Mouse (Mus musculus) limb, embryonic 11.5 days (tissue): ENCODE results near the gene Tgfb1. TPM values are rescaled to one million over a fixed set of nuclear protein-coding genes. Genes with fewer than 3 reads are reported as not detected.

ENCODE experiments used
- ATAC-seq: fragments of 200-750 bp; cut with Nextera tagmentation; 2 replicates; pipeline ENCODE4 v1.8.0; 2017; ENCODE audit warnings: low read depth; ENCODE audit not compliant: insufficient number of reproducible peaks, low FRiP score, low TSS enrichment
- DNase-seq: peaks from one replicate; pipeline ENCODE4 v3.0.0-alpha.2; 2015; ENCODE audit warnings: low spot score
- H3K27ac ChIP-seq: fragments of 300-500 bp; sonication (generic); replicated peaks from 2 replicates; pipeline ENCODE4 v1.5.1; 2014; ENCODE audit warnings: low read depth, mild to moderate bottlenecking, low read length
- H3K27me3 ChIP-seq: fragments of 300-500 bp; sonication (generic); 2 replicates; pipeline ENCODE4 v1.6.1; 2014; ENCODE audit warnings: mild to moderate bottlenecking, low read length, mixed read lengths; ENCODE audit not compliant: control insufficient read depth, insufficient read depth
- H3K36me3 ChIP-seq: fragments of 300-500 bp; sonication (generic); 2 replicates; pipeline ENCODE4 v1.6.1; 2014; ENCODE audit warnings: mild to moderate bottlenecking, low read length, moderate library complexity, mixed read lengths; ENCODE audit not compliant: control insufficient read depth, insufficient read depth
- H3K4me1 ChIP-seq: fragments of 300-500 bp; sonication (generic); 2 replicates; pipeline ENCODE4 v1.6.1; 2014; ENCODE audit warnings: low read length, mixed read lengths; ENCODE audit not compliant: control insufficient read depth, insufficient read depth
- H3K4me2 ChIP-seq: fragments of 300-500 bp; sonication (generic); 2 replicates; pipeline ENCODE4 v1.6.1; 2014; ENCODE audit warnings: low read depth, mild to moderate bottlenecking, moderate library complexity; ENCODE audit not compliant: severe bottlenecking
- H3K4me3 ChIP-seq: fragments of 300-500 bp; sonication (generic); 2 replicates; pipeline ENCODE4 v1.5.1; 2014; ENCODE audit warnings: low read depth, low read length
- H3K9ac ChIP-seq: fragments of 300-500 bp; sonication (generic); 2 replicates; pipeline ENCODE4 v1.6.1; 2014; ENCODE audit warnings: mild to moderate bottlenecking, low read length
- H3K9me3 ChIP-seq: fragments of 300-500 bp; sonication (generic); 2 replicates; pipeline ENCODE4 v1.6.1; 2016; ENCODE audit warnings: low read length; ENCODE audit not compliant: control insufficient read depth
- WGBS: fragments of 180-500 bp; shearing (Covaris S2); extraction: QIAGEN DNeasy Blood & Tissue Kit; methylation state at CpG from one replicate; pipeline ENCODE4 v1.1.7; 2014; 5-methylcytosine and 5-hydroxymethylcytosine counted together
- polyA plus RNA-seq: library from polyadenylated mRNA; unstranded; fragments of >200 nt; fragmentation: Nextera tagmentation; extraction: Ambion mirVana; gene quantifications from 2 replicates; pipeline ENCODE4 v1.2.1, GENCODE M21; 2014

The Tgfb1 gene
- polyA plus RNA-seq, 1 experiment from 2014 or later: 1.6 TPM

DNA sequence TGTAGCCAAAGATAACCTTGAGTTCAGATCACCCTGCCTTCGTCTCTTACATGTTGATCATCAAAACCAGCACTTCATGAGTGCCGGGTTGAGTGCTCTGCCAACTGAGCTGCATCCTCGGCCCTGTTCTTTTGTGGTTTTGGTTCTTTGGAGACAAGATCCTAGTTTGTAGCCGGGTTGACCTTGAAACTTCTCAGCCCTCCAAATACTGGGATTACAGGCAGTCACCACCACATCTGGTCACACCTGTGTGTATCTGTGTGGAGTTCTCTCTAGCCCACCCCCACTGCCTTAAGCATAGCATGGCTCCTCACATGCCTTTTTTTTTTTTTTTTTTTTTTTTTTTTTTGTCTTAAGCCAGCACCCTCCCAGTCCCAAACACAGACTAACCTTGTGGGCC is 16.7 kb upstream of the Tgfb1 start:
- H3K36me3 ChIP-seq: 0 out of 2 replicates have a peak, but pooled peaks cover 5% of the 10 kb centered on the region
- H3K27ac ChIP-seq: no peak overlapping the region
- no peak overlapping the region for H3K4me3 ChIP-seq
- no peaks in the 10 kb centered on the region for H3K4me1 ChIP-seq
- ATAC-seq (no peak), DNase-seq (no peak)
- H3K4me2 ChIP-seq: no peak overlapping the region
- 89% methylated on average over 4 of the region's 4 CpGs for WGBS
- H3K9me3 ChIP-seq: no peaks in the 10 kb centered on the region; the same call in 1 of the 2 replicates
- peaks cover 15% of the 10 kb centered on the region for H3K27me3 ChIP-seq
- no peak overlapping the region for H3K9ac ChIP-seq

DNA sequence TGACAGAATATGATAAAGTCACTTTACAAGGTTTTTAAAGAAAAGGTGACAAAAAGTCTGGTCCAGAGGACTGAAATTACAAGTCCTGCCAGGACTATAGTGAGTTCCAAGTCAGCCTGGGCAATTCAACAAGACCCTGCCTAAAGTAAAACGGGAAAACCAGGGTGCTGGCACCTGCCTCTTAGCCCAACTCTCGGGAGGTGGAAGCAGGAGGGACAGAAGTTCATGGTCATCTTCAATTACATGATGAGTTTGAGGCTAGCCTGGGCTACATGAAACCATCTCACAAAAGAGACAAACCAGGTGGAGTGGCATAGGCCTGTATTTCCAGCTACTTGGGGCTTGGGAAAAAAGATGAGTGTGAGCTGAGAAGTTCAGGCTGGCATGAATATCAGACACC is 15.1 kb upstream of the Tgfb1 start:
- ATAC-seq (no peak), DNase-seq (no peak)
- no peak overlapping the region for H3K27ac ChIP-seq
- WGBS: 71% methylated on average over 2 of the region's 2 CpGs
- H3K27me3 ChIP-seq: peaks cover 24% of the 10 kb centered on the region
- H3K36me3 ChIP-seq: 0 out of 2 replicates have a peak, but pooled peaks cover 5% of the 10 kb centered on the region
- no peak overlapping the region for H3K4me3 ChIP-seq
- H3K9me3 ChIP-seq: no peaks in the 10 kb centered on the region; the same call in 1 of the 2 replicates
- no peak overlapping the region for H3K9ac ChIP-seq
- H3K4me2 ChIP-seq: no peak overlapping the region
- no peaks in the 10 kb centered on the region for H3K4me1 ChIP-seq

DNA sequence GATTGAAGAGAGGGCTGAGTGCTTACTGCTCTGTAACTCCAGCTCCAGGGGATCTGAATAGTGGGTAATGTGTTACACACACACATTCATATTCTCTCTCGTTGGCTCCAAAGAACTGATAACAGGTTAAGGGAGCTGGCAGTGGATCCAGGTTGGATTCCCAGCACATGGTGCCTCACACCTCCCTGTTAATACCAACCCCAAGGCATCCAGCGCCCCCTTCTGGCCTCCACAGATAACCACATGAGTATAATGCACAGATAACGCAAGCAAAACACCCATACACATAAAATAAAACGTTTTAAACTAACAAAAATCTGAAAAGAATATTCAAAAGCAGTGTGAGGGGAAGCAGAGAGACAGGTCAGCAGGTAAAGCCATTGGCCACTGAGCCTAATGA is 14.4 kb upstream of the Tgfb1 start:
- H3K4me2 ChIP-seq: no peak overlapping the region
- no peak overlapping the region for H3K9ac ChIP-seq
- 49% methylated on average over 4 of the region's 4 CpGs for WGBS
- H3K27me3 ChIP-seq: peaks cover 24% of the 10 kb centered on the region
- no peaks in the 10 kb centered on the region; the same call in 1 of the 2 replicates for H3K9me3 ChIP-seq
- H3K36me3 ChIP-seq: 0 out of 2 replicates have a peak, but pooled peaks cover 5% of the 10 kb centered on the region
- no peak for DNase-seq
- H3K4me3 ChIP-seq: no peak overlapping the region
- H3K27ac ChIP-seq: no peak overlapping the region
- no peak for ATAC-seq
- no peaks in the 10 kb centered on the region for H3K4me1 ChIP-seq

DNA sequence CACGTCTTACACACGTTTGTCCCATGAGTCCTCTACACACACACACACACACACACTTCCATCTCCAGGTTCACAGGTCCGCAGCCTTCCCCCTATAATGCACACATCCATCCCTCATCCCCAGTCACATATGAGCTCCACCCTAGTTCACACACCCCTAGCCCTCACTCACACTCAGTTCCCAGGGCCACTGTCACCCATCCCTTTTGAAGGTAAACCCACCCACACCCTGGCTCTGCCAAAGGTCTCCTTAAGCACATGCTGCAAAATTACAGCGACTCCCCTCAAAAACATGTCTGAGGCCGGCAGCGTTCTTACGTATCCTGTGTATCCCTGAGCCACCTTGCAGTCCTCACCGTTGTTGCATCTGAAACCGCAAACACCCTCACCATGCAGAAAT is 12.5 kb upstream of the Tgfb1 start:
- DNase-seq: no peak
- H3K9me3 ChIP-seq: no peaks in the 10 kb centered on the region; the same call in 1 of the 2 replicates
- H3K36me3 ChIP-seq: no peaks in the 10 kb centered on the region
- peaks cover 24% of the 10 kb centered on the region for H3K27me3 ChIP-seq
- no peak overlapping the region for H3K4me3 ChIP-seq
- 31% methylated on average over 9 of the region's 9 CpGs for WGBS
- no peaks in the 10 kb centered on the region for H3K4me1 ChIP-seq
- H3K9ac ChIP-seq: no peak overlapping the region
- ATAC-seq: no peak
- H3K27ac ChIP-seq: no peak overlapping the region
- H3K4me2 ChIP-seq: peak overlapping the region; percentile 51; the same call in 1 of the 2 replicates

DNA sequence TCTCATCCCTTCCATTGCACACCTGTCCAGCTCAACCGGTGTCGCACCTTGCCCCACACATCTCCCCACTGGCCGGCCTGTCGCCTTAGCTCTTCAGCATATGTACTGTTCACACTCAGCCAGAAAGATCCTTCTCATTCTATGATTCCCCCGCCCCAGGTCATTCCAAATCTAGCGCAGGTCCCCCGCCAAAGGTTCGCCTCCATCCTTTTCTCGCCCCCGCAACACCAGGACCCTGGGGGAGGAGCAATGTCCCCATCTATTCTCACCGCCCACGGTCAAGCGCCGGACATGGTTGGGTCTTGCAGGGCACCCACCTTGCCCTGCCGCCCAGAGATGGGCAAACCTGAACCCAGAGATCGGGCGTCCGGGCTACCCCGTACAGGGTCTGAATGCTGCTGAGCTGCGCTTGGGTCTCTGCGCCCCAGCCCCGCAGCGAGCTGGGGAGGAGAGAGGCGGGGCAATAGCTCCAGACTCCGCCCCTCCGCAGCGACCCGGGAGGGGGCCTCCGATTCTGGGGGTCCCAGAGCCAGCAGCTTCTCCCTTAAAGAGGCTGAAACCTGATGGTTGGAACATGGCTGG is 12.0 kb upstream of the Tgfb1 start, which contains the start of gene Tmem91:
TSS of gene Tmem91 (minus strand) at position 448 of the 582 bp plus-strand sequence.
- 3% methylated on average over 29 of the region's 29 CpGs for WGBS
- peak within 1 kb of the TSS; percentile 22 for H3K4me3 ChIP-seq
- peak within 1 kb of the TSS; percentile 34; the same call in 1 of the 2 replicates for H3K9ac ChIP-seq
- no peaks in the 10 kb centered on the region for H3K4me1 ChIP-seq
- H3K27ac ChIP-seq: no peak within 1 kb of the TSS
- DNase-seq (peak; percentile 26), ATAC-seq (no peak)
- no peaks in the 10 kb centered on the region; the same call in 1 of the 2 replicates for H3K9me3 ChIP-seq
- H3K36me3 ChIP-seq: no peaks in the 10 kb centered on the region
- H3K4me2 ChIP-seq: peak within 1 kb of the TSS; percentile 51
- H3K27me3 ChIP-seq: peaks cover 24% of the 10 kb centered on the region

DNA sequence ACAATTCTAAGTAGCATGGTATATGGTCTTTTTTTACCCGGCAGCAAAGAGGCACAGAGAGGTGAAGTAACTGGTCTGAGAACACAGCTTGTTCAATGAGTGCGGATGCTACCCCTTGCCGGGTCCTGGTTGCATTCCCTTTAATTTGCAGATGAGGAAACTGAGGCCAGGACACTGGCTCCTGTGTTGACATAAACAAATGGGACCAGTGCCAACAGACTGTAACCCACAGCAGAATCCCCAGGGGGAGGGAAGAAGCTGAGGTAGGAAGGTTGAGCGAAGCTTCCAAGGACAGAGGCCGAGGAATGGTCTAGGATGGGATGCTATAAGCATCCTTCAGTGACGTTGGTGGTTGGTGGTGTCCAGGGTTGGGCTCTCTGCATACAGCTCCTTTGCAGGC is 11.4 kb upstream of the Tgfb1 start:
- DNase-seq (no peak), ATAC-seq (no peak)
- no peaks in the 10 kb centered on the region; the same call in 1 of the 2 replicates for H3K9me3 ChIP-seq
- 40% methylated on average over 6 of the region's 6 CpGs for WGBS
- H3K9ac ChIP-seq: no peak overlapping the region
- peak overlapping the region; percentile 51 for H3K4me2 ChIP-seq
- H3K27me3 ChIP-seq: peaks cover 24% of the 10 kb centered on the region
- H3K36me3 ChIP-seq: no peaks in the 10 kb centered on the region
- H3K4me1 ChIP-seq: 0 out of 2 replicates have a peak, but pooled peaks cover 2% of the 10 kb centered on the region
- no peak overlapping the region for H3K27ac ChIP-seq
- H3K4me3 ChIP-seq: no peak overlapping the region

DNA sequence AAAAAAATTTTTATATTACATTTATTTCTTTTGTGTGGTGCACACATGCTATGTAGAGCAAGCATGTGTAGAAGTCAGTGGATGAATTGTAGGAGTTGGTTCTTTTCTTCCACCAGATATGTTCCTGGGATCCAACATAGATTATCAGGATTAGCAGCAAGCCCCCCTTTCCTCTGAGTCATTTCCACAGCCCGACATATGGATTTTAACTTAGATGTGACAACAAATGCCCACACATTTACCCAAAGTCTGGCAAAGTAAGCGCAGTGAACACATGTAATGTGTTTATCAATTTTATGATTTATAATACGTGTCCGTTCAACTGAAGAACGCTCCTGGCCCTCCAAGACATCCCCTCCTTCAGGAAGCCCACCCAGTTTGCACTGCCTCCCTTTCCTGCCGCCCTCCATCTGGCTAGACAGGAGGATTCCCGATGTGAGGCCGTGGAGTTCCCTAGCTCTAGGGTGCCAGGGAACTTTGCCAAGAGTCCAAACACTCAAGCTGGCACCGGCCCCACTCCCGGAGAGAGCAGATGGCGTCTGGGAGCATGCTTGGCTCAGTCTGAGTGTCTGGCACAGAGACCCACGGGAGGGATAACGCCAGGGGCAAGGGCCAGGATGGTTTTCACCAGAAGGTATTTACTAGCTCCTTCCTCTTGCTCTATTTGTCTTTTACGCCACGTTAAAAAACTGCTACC is 10.6 kb upstream of the Tgfb1 start:
- no peak for DNase-seq

DNA sequence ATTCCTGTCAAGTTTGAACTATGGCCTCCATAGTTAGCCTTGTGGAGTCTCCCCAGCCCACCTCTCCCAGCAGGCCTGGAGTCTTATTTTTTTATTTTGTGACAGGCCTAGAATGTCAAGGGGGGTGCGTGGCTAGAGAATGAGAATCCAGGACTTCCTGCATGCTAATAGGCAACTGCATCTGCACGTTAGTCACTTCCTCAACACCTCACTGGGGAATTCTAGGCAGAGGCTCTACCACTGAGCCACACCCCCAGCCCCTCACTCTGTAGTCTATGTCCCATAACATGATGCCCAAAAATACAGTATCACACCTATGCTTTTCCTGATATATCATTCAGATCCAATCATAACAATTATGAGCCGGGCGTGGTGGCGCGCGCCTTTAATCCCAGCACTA is 9.8 kb upstream of the Tgfb1 start:
- H3K4me1 ChIP-seq: 0 out of 2 replicates have a peak, but pooled peaks cover 2% of the 10 kb centered on the region
- H3K27me3 ChIP-seq: peaks cover 24% of the 10 kb centered on the region
- ATAC-seq: no peak
- H3K4me2 ChIP-seq: no peak overlapping the region
- no peak overlapping the region for H3K27ac ChIP-seq
- no peak overlapping the region for H3K9ac ChIP-seq
- 92% methylated on average over 7 of the region's 7 CpGs for WGBS
- no peaks in the 10 kb centered on the region for H3K36me3 ChIP-seq
- DNase-seq: no peak
- H3K9me3 ChIP-seq: no peaks in the 10 kb centered on the region; the same call in 1 of the 2 replicates
- H3K4me3 ChIP-seq: no peak overlapping the region

More for the DNA sequence above, 10.6 kb upstream of the Tgfb1 start:
- no peak for ATAC-seq
- no peak overlapping the region for H3K4me2 ChIP-seq
- H3K9ac ChIP-seq: no peak overlapping the region
- peaks cover 24% of the 10 kb centered on the region for H3K27me3 ChIP-seq
- no peak overlapping the region for H3K27ac ChIP-seq
- H3K9me3 ChIP-seq: no peaks in the 10 kb centered on the region; the same call in 1 of the 2 replicates
- 82% methylated on average over 15 of the region's 15 CpGs for WGBS
- H3K36me3 ChIP-seq: no peaks in the 10 kb centered on the region
- 0 out of 2 replicates have a peak, but pooled peaks cover 2% of the 10 kb centered on the region for H3K4me1 ChIP-seq
- no peak overlapping the region for H3K4me3 ChIP-seq
